Mouse (Mus musculus): ENCODE results near the gene Gm28051. TPM values are rescaled to one million over a fixed set of nuclear protein-coding genes. Genes with fewer than 3 reads are reported as not detected.

Gm28051 gene
- polyA plus RNA-seq, 1 experiment from 2014 or later, result not detected

- no peaks in the 10 kb centered on the region for H3K9me3 ChIP-seq
- H3K9ac ChIP-seq (replicated peaks), result no peak overlapping the region
- no peak for ATAC-seq (ENCODE audit: insufficient number of reproducible peaks, insufficient read depth, low FRiP score, low TSS enrichment, low read depth)
- no peaks in the 10 kb centered on the region for H3K36me3 ChIP-seq
- no peak overlapping the region for H3K27ac ChIP-seq
- WGBS, result 87% methylated on average over 6 of the region's 6 CpGs
- H3K4me2 ChIP-seq, result no peak overlapping the region
- no peaks in the 10 kb centered on the region for H3K27me3 ChIP-seq
- no peak overlapping the region for H3K4me3 ChIP-seq (replicated peaks)
- peaks cover 11% of the 10 kb centered on the region for H3K4me1 ChIP-seq (replicated peaks)
These were observed 74.1 kb downstream of the Gm28051 start for GRCm38 (mm10) chr12:102683438-102683837.

GRCm38 (mm10) chr12:102682722-102683299 lies 74.8 kb downstream of the Gm28051 start:
- Histone ChIP-seq H3K9me3 (no peaks in the 10 kb centered on the region), H3K4me2 (no peak overlapping the region), H3K27ac (no peak overlapping the region), H3K9ac (replicated peaks) (no peak overlapping the region), H3K36me3 (no peaks in the 10 kb centered on the region), H3K4me1 (replicated peaks) (peaks cover 11% of the 10 kb centered on the region), H3K4me3 (replicated peaks) (no peak overlapping the region), H3K27me3 (no peaks in the 10 kb centered on the region)
- 79% methylated on average over 7 of the region's 7 CpGs for WGBS
- no peak for ATAC-seq (ENCODE audit: insufficient number of reproducible peaks, insufficient read depth, low FRiP score, low TSS enrichment, low read depth)

- no peaks in the 10 kb centered on the region for H3K27me3 ChIP-seq
- 85% methylated on average over 5 of the region's 5 CpGs for WGBS
- no peak overlapping the region for H3K4me2 ChIP-seq
- H3K36me3 ChIP-seq, result no peaks in the 10 kb centered on the region
- H3K4me3 ChIP-seq (replicated peaks), result no peak overlapping the region
- ATAC-seq (ENCODE audit: insufficient number of reproducible peaks, insufficient read depth, low FRiP score, low TSS enrichment, low read depth), result no peak
- H3K9me3 ChIP-seq, result no peaks in the 10 kb centered on the region
- H3K4me1 ChIP-seq (replicated peaks), result peaks cover 11% of the 10 kb centered on the region
- H3K27ac ChIP-seq, result no peak overlapping the region
- no peak overlapping the region for H3K9ac ChIP-seq (replicated peaks)
These were observed 75.5 kb downstream of the Gm28051 start for GRCm38 (mm10) chr12:102682085-102682484.

GRCm38 (mm10) chr12:102681590-102681989 lies 76.0 kb downstream of the Gm28051 start:
- H3K4me3 ChIP-seq (replicated peaks), result no peak overlapping the region
- WGBS, result 73% methylated on average over 7 of the region's 7 CpGs
- no peaks in the 10 kb centered on the region for H3K27me3 ChIP-seq
- no peaks in the 10 kb centered on the region for H3K9me3 ChIP-seq
- no peak overlapping the region for H3K9ac ChIP-seq (replicated peaks)
- no peak overlapping the region for H3K27ac ChIP-seq
- ATAC-seq (ENCODE audit: insufficient number of reproducible peaks, insufficient read depth, low FRiP score, low TSS enrichment, low read depth), result no peak
- peaks cover 11% of the 10 kb centered on the region for H3K4me1 ChIP-seq (replicated peaks)
- H3K4me2 ChIP-seq, result no peak overlapping the region
- H3K36me3 ChIP-seq, result no peaks in the 10 kb centered on the region

GRCm38 (mm10) chr12:102678820-102679219 lies 78.7 kb downstream of the Gm28051 start:
- Histone ChIP-seq H3K4me3 (replicated peaks) (no peak overlapping the region), H3K4me2 (no peak overlapping the region), H3K27me3 (no peaks in the 10 kb centered on the region), H3K36me3 (peaks cover 9% of the 10 kb centered on the region; the same call in 1 of the 2 replicates), H3K9me3 (no peaks in the 10 kb centered on the region), H3K27ac (no peak overlapping the region), H3K4me1 (replicated peaks) (peaks cover under 1% of the 10 kb centered on the region; the same call in 1 of the 2 replicates), H3K9ac (replicated peaks) (no peak overlapping the region)
- 71% methylated on average over 6 of the region's 6 CpGs for WGBS
- no peak for ATAC-seq (ENCODE audit: insufficient number of reproducible peaks, insufficient read depth, low FRiP score, low TSS enrichment, low read depth)

- H3K27ac ChIP-seq, result no peak overlapping the region
- no peak overlapping the region for H3K4me3 ChIP-seq (replicated peaks)
- no peak for ATAC-seq (ENCODE audit: insufficient number of reproducible peaks, insufficient read depth, low FRiP score, low TSS enrichment, low read depth)
- no peaks in the 10 kb centered on the region for H3K27me3 ChIP-seq
- WGBS, result 92% methylated on average over 3 of the region's 3 CpGs
- no peaks in the 10 kb centered on the region for H3K9me3 ChIP-seq
- H3K36me3 ChIP-seq, result peaks cover 13% of the 10 kb centered on the region; the same call in 1 of the 2 replicates
- peaks cover 2% of the 10 kb centered on the region; the same call in 1 of the 2 replicates for H3K4me1 ChIP-seq (replicated peaks)
- H3K4me2 ChIP-seq, result no peak overlapping the region
- no peak overlapping the region for H3K9ac ChIP-seq (replicated peaks)
These were observed 80.5 kb downstream of the Gm28051 start for GRCm38 (mm10) chr12:102677089-102677488.

GRCm38 (mm10) chr12:102674556-102674955 lies 83.0 kb downstream of the Gm28051 start:
- H3K4me2 ChIP-seq, result no peak overlapping the region
- no peak overlapping the region for H3K27ac ChIP-seq
- no peaks in the 10 kb centered on the region for H3K9me3 ChIP-seq
- ATAC-seq (ENCODE audit: insufficient number of reproducible peaks, insufficient read depth, low FRiP score, low TSS enrichment, low read depth), result no peak
- peaks cover 16% of the 10 kb centered on the region for H3K4me1 ChIP-seq (replicated peaks)
- H3K36me3 ChIP-seq, result peaks cover 13% of the 10 kb centered on the region; the same call in 1 of the 2 replicates
- H3K27me3 ChIP-seq, result no peaks in the 10 kb centered on the region
- H3K4me3 ChIP-seq (replicated peaks), result no peak overlapping the region
- WGBS, result 83% methylated on average over 10 of the region's 10 CpGs
- no peak overlapping the region for H3K9ac ChIP-seq (replicated peaks)

GRCm38 (mm10) chr12:102674123-102674522 lies 83.4 kb downstream of the Gm28051 start:
- peaks cover 13% of the 10 kb centered on the region; the same call in 1 of the 2 replicates for H3K36me3 ChIP-seq

GRCm38 (mm10) chr12:102672857-102673839 lies 84.4 kb downstream of the Gm28051 start:
- 85% methylated on average over 20 of the region's 20 CpGs for WGBS
- H3K4me1 ChIP-seq (replicated peaks), result peaks cover 16% of the 10 kb centered on the region
- H3K4me2 ChIP-seq, result no peak overlapping the region
- no peak overlapping the region for H3K27ac ChIP-seq
- peaks cover 13% of the 10 kb centered on the region; the same call in 1 of the 2 replicates for H3K36me3 ChIP-seq
- no peaks in the 10 kb centered on the region for H3K27me3 ChIP-seq
- no peaks in the 10 kb centered on the region for H3K9me3 ChIP-seq
- H3K4me3 ChIP-seq (replicated peaks), result no peak overlapping the region
- ATAC-seq (ENCODE audit: insufficient number of reproducible peaks, insufficient read depth, low FRiP score, low TSS enrichment, low read depth), result no peak
- H3K9ac ChIP-seq (replicated peaks), result no peak overlapping the region

More at GRCm38 (mm10) chr12:102674123-102674522, 83.4 kb downstream of the Gm28051 start:
- H3K9ac ChIP-seq (replicated peaks), result no peak overlapping the region
- no peak overlapping the region for H3K4me3 ChIP-seq (replicated peaks)
- H3K4me2 ChIP-seq, result no peak overlapping the region
- H3K27ac ChIP-seq, result no peak overlapping the region
- WGBS, result 91% methylated on average over 13 of the region's 13 CpGs
- peaks cover 16% of the 10 kb centered on the region for H3K4me1 ChIP-seq (replicated peaks)
- H3K27me3 ChIP-seq, result no peaks in the 10 kb centered on the region
- no peaks in the 10 kb centered on the region for H3K9me3 ChIP-seq
- no peak for ATAC-seq (ENCODE audit: insufficient number of reproducible peaks, insufficient read depth, low FRiP score, low TSS enrichment, low read depth)

GRCm38 (mm10) chr12:102672176-102672575 lies 85.4 kb downstream of the Gm28051 start:
- Histone ChIP-seq H3K27me3 (no peaks in the 10 kb centered on the region), H3K36me3 (peaks cover 13% of the 10 kb centered on the region; the same call in 1 of the 2 replicates), H3K4me1 (replicated peaks) (peaks cover 16% of the 10 kb centered on the region), H3K4me2 (no peak overlapping the region), H3K9ac (replicated peaks) (no peak overlapping the region), H3K4me3 (replicated peaks) (no peak overlapping the region), H3K9me3 (no peaks in the 10 kb centered on the region), H3K27ac (no peak overlapping the region)
- WGBS, result 67% methylated on average over 8 of the region's 8 CpGs
- no peak for ATAC-seq (ENCODE audit: insufficient number of reproducible peaks, insufficient read depth, low FRiP score, low TSS enrichment, low read depth)

GRCm38 (mm10) chr12:102670848-102671247 lies 86.7 kb downstream of the Gm28051 start:
- Histone ChIP-seq H3K4me1 (replicated peaks) (peaks cover 16% of the 10 kb centered on the region), H3K27ac (no peak overlapping the region), H3K4me3 (replicated peaks) (no peak overlapping the region), H3K27me3 (no peaks in the 10 kb centered on the region), H3K36me3 (peaks cover 13% of the 10 kb centered on the region; the same call in 1 of the 2 replicates), H3K4me2 (no peak overlapping the region), H3K9ac (replicated peaks) (no peak overlapping the region), H3K9me3 (no peaks in the 10 kb centered on the region)
- ATAC-seq (ENCODE audit: insufficient number of reproducible peaks, insufficient read depth, low FRiP score, low TSS enrichment, low read depth), result no peak
- WGBS, result 55% methylated on average over 8 of the region's 8 CpGs

Data from limb, embryonic 12.5 days (tissue).